Mouse (Mus musculus): ENCODE measurements around the gene Ywhah.

Gene Ywhah

DNA sequence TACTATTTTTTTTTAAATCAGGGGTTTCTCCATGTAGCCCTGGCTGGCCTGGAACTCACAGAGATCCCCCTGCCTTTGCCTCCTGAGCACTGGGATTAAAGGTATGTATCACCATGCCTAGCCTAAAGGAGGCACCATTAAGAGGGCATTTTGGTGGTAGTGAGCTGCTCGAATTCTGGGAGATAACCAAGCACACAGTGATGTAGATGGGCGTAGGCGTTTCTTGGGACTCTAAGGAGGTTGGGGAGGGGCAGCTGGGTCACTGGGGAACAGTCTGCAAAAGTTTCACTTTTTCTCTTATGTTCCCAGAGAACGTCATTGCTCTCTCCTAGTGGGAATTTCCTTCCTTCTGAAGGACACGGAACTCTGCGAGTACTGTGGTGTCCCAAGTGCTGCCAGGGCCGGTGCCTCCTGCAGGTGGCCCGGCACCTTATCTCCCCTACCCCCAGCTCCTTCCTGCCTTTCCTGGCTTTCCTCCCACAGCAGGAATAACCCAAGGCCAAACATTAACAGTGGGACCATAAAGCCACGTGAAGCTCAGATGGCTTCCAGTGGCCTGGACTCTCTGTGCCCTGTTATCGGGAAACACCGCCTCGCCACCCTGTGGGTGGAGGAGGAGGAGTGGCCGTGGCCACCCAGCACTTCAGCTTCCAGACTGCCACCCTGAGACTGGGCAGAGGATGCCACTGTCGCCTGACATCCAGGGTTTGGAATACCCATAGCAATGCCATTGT, 34.4 kb downstream of the Ywhah start:
- DNase-seq (ENCODE audit: low spot score in 2 of 2), result peak in 1 of 2 experiments; percentile 35

DNA sequence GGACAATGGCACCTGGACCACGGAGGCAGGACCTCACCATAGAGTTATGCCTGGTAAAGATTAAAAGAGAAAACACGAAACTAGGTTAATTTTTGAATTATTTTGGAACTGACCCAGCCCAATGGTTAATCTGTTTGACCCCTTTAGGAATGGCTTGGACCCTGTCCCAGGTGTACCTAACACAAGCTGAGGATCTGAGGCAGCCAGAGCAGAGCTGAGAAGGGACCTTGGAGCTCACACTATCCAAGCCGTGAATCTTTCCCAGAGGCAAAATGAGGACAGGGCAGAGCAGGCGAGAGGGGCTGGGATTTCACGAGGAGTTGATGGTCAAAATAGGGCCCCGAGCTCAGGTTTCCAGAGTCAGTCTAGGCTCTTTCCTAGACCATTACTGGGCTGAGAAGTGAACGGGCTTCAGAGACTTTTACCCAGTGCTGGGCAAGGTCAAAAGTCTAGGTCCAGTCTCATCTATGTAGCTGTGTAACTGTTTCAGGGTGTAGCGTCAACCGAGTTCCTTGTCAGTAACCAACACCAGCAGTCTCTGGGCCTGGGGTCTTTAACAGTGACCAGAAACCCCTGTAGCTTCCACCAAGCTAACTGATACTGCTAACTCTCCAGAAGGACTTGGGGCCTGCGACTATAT, 37.6 kb downstream of the Ywhah start:
- no peak for DNase-seq (ENCODE audit: low spot score in 2 of 2)

DNA sequence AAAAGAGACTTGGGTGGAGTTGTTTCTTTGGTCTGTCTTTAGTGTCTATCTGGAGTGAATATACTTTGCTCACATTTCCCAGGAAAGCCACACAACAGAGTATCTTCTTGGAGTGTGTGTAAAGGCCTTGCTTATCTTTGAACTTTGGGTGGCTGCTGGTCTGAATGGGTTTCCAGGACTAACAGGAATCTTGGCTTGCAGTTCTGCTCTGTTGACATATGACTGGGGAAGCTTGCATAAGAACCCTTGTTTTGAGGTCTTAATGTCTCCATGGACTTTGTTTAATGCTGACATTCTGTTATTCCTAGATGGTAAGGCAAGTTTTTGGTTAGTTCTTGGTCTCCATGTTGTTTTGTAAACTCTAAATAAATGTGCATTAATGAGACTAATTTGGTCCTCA, 51.5 kb downstream of the Ywhah start:
- DNase-seq (ENCODE audit: low spot score in 2 of 2), result no peak

DNA sequence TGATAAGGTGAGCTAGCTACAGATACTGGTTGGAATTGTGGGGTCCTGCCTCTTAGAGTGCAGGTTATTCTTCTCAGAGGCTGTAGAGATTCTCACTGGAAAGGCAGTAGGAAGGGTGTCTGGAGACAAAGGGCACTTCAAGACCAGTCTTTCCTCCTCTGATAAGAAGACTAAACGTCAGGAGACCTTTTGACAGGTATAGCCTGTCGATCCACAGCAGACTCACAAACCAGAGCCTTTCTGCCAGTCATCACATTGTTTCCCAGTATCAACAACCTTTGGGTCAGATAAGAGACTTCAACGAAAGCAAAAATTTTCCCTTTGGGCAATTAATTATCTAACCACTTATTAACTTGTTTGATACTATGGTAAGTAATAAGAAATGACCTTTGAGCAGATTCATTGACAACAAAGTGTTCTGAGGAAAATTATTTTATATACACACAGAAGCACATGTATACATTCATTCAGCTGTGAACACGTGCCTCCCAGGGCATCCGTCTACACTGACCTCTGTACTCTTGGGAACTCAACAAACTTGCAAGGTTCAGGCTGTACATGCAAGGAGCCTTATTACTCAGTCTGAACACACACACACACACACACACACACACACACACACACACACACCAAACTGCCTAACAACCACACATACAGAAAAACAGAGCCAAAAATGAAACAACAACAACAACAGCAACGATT, 58.0 kb downstream of the Ywhah start:
- no peak for DNase-seq (ENCODE audit: low spot score in 2 of 2)

Data from spleen, postnatal 10 days (tissue).